Mouse (Mus musculus) spleen, adult 2 months (tissue): ENCODE data around the gene Bloc1s6.

Source experiments
- CTCF ChIP-seq: fragments of 200-500 bp; IDR thresholded peaks from 2 replicates; pipeline ENCODE4 v1.5.1; 2011; ENCODE audit warnings: mild to moderate bottlenecking, inconsistent platforms; ENCODE audit not compliant: insufficient read depth, insufficient read length, insufficient replicate concordance; ENCODE audit errors: extremely low read depth
- POLR2A ChIP-seq: fragments of 200-500 bp; IDR thresholded peaks from 2 replicates; pipeline ENCODE4 v1.6.1; 2011; ENCODE audit warnings: low read depth, low read length, inconsistent platforms

- TF ChIP-seq CTCF (no peak), POLR2A (no peak)
Measured at GRCm38 (mm10) chr2:122704572-122704971, 33.7 kb upstream of the Bloc1s6 start.
